Mouse (Mus musculus) erythroblast, embryonic 14.5 days (primary cell): ENCODE measurements around the gene Dgkb.

Source experiments
- GATA1 ChIP-seq: IDR thresholded peaks from 2 replicates; pipeline ENCODE4 v1.6.1; 2012; ENCODE audit warnings: low read length, inconsistent platforms, mixed read lengths
- TAL1 ChIP-seq: IDR thresholded peaks from 3 replicates; pipeline ENCODE4 v1.6.1; 2012; ENCODE audit warnings: low read length, inconsistent platforms, mixed read lengths

DNA sequence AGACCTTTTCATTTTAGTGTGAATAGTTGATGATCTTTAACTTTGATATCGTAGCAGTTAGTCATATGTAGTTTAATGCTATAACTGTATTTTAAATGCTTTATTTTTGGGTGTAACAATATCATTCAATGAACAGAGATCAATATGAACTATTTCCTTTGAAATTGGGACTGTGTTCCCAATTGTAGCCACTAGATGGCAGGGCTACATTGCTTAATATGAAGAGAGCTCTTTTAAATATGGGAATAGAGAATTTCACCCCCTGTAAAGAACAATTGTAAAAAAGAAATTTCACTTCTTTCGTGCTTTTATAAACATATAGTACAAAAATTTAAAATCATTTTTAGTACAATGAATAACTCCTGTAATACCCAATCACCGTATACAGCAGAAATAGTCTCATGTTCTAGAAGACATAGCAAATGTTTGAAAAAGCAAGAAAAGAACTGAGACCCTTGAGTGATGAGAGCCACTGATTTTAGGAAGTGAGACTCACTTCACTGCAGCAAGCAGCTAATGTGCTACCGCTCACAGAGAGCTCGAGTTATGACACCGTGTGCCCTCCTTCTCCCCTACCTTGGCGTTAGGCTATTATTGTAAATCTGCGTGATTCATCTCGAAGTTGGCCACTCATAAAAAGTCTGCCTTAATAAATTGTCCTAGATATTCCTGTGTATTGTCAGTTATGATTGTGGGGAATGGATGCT, 312.8 kb downstream of the Dgkb start:
- TF ChIP-seq TAL1 (no peak), GATA1 (no peak)
